Mouse (Mus musculus): ENCODE data around the gene Avpr1a. TPM values are rescaled to one million over a fixed set of nuclear protein-coding genes. Genes with fewer than 3 reads are reported as not detected.
A peak's percentile ranks its signal among the peaks of the same experiment; 100 is the strongest.

Gene Avpr1a
- 1.4 and 1.5 TPM in 2 replicates for polyA plus RNA-seq (2015; fragmentation: Nextera tagmentation; extraction: Ambion mirVana)

GRCm38 (mm10) chr10:122447861-122448716 is at the start of gene Avpr1a:
Gene Avpr1a (plus strand): TSS chr10:122448499.
- Histone ChIP-seq H3K4me3 (peak within 1 kb of the TSS; percentile 46), H3K27ac (replicated peaks) (no peak within 1 kb of the TSS), H3K4me2 (peak within 1 kb of the TSS; percentile 76), H3K36me3 (no peaks in the 10 kb centered on the region), H3K9me3 (no peaks in the 10 kb centered on the region), H3K4me1 (replicated peaks) (peaks cover 19% of the 10 kb centered on the region), H3K27me3 (peaks cover 41% of the 10 kb centered on the region), H3K9ac (peak within 1 kb of the TSS; percentile 60)
- WGBS = 4% methylated on average over 34 of the region's 34 CpGs
- peak; percentile 40 for ATAC-seq (ENCODE audit: low read depth)

DNA sequence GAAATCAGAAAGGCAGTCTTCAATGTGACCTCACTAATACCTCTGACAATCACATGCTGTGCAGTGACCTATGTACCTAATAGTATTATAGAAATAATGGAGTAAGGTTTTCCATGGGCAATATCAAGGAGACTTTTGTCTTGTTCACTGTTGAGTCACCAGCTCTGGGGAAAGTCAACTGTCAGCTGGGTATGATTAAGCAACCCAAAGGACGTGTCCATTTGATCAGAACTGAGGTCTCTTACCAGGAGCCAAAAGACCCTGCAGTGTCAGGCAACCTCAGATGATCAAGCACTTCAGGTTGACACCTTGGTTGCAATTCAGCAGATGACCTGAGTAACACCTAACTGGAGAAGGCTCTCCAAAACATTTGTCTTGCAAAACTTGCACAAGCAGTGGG is 46.0 kb upstream of the Avpr1a start:
- Histone ChIP-seq H3K27ac (replicated peaks) (no peak overlapping the region), H3K36me3 (no peaks in the 10 kb centered on the region), H3K4me3 (no peak overlapping the region), H3K9me3 (no peaks in the 10 kb centered on the region), H3K9ac (no peak overlapping the region), H3K4me1 (replicated peaks) (no peaks in the 10 kb centered on the region), H3K27me3 (no peaks in the 10 kb centered on the region), H3K4me2 (no peak overlapping the region)
- WGBS = 62% methylated on average over 1 of the region's 1 CpGs
- no peak for ATAC-seq (ENCODE audit: low read depth)

- Histone ChIP-seq H3K4me3 (no peak overlapping the region), H3K27ac (replicated peaks) (no peak overlapping the region), H3K4me2 (no peak overlapping the region), H3K27me3 (no peaks in the 10 kb centered on the region), H3K4me1 (replicated peaks) (no peaks in the 10 kb centered on the region), H3K9ac (no peak overlapping the region), H3K36me3 (no peaks in the 10 kb centered on the region), H3K9me3 (no peaks in the 10 kb centered on the region)
- no peak for ATAC-seq (ENCODE audit: low read depth)
- WGBS = 84% methylated on average over 6 of the region's 6 CpGs
Observed at GRCm38 (mm10) chr10:122406333-122406732, 42.0 kb upstream of the Avpr1a start.

DNA sequence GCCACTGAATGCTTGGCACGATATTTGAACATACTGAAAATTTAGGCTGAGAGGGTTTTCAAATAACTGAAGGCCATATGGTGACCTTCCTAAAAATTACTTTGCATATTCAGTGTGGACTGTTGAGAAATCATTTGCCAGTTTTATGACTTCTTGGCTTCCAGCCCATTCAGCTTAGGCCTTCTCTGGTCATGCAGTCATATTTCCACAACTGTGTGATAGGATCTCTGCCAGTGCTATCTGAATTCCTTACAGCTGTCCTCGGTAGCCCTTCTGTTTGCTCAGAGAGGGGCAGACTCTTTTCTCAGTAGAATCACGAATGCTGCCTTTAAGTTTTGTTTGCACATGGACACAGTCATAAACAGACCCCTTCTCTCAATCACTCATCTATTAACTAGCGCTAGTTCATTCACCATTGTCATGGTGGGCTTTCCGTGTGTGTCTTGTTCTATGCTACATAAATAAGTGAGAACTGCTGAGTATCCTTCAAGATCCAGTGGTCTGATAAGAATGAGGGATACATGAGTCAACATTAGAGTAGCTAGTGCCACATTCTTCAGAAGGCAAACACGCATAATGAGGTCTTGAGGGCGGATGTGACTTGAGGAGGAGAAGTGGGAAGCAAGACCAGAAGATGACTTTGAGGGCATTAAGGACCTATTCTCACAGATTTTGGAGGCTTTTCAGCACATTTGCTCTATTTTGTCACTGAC is 39.4 kb upstream of the Avpr1a start:
- no peaks in the 10 kb centered on the region for H3K9me3 ChIP-seq

GRCm38 (mm10) chr10:122410791-122411190 is 37.5 kb upstream of the Avpr1a start:
- H3K4me3 ChIP-seq = no peak overlapping the region
- 12% methylated on average over 2 of the region's 2 CpGs for WGBS
- no peak overlapping the region for H3K9ac ChIP-seq
- H3K36me3 ChIP-seq = no peaks in the 10 kb centered on the region
- no peaks in the 10 kb centered on the region for H3K27me3 ChIP-seq
- H3K27ac ChIP-seq (replicated peaks) = no peak overlapping the region
- no peaks in the 10 kb centered on the region for H3K4me1 ChIP-seq (replicated peaks)
- no peaks in the 10 kb centered on the region for H3K9me3 ChIP-seq
- ATAC-seq (ENCODE audit: low read depth) = no peak
- H3K4me2 ChIP-seq = no peak overlapping the region

More for the DNA sequence above, 39.4 kb upstream of the Avpr1a start:
- WGBS = 83% methylated on average over 7 of the region's 7 CpGs
- no peak for ATAC-seq (ENCODE audit: low read depth)
- Histone ChIP-seq H3K4me2 (no peak overlapping the region), H3K36me3 (no peaks in the 10 kb centered on the region), H3K27me3 (no peaks in the 10 kb centered on the region), H3K27ac (replicated peaks) (no peak overlapping the region), H3K4me1 (replicated peaks) (no peaks in the 10 kb centered on the region), H3K4me3 (no peak overlapping the region), H3K9ac (no peak overlapping the region)

DNA sequence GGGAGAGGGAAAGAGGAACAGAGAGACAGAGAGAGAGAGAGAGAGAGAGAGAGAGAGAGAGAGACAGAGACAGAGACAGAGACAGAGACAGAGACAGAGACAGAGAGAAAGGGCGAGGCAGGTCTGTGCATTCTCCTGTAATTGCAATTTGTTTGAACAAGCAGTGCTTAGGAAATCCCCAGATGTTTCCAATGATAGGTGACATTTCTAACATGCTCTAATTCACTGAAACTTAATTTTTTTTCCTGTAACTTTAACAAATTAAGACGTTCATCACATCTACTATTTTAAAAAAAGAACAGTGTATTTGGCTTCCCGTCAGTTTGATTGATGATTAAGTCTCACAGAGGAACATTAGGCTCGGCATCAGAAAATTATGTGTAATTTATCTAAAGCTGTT is 15.6 kb upstream of the Avpr1a start:
- Histone ChIP-seq H3K27ac (replicated peaks) (no peak overlapping the region), H3K27me3 (no peaks in the 10 kb centered on the region), H3K9me3 (no peaks in the 10 kb centered on the region), H3K36me3 (no peaks in the 10 kb centered on the region), H3K9ac (no peak overlapping the region), H3K4me1 (replicated peaks) (no peaks in the 10 kb centered on the region), H3K4me3 (no peak overlapping the region), H3K4me2 (no peak overlapping the region)
- 66% methylated on average over 4 of the region's 4 CpGs for WGBS
- no peak for ATAC-seq (ENCODE audit: low read depth)

GRCm38 (mm10) chr10:122447275-122447674 is 1.0 kb upstream of the Avpr1a start:
- Histone ChIP-seq H3K4me2 (no peak overlapping the region), H3K9ac (no peak overlapping the region), H3K4me3 (no peak overlapping the region), H3K9me3 (no peaks in the 10 kb centered on the region), H3K4me1 (replicated peaks) (peaks cover 19% of the 10 kb centered on the region), H3K36me3 (no peaks in the 10 kb centered on the region), H3K27me3 (peaks cover 41% of the 10 kb centered on the region), H3K27ac (replicated peaks) (no peak overlapping the region)
- ATAC-seq (ENCODE audit: low read depth) = no peak
- WGBS = 25% methylated on average over 6 of the region's 10 CpGs

GRCm38 (mm10) chr10:122448717-122449611 is 665 bp downstream of the Avpr1a start:
- H3K9me3 ChIP-seq = no peaks in the 10 kb centered on the region
- H3K27ac ChIP-seq (replicated peaks) = no peak overlapping the region
- peaks cover 41% of the 10 kb centered on the region for H3K27me3 ChIP-seq
- no peaks in the 10 kb centered on the region for H3K36me3 ChIP-seq
- H3K4me1 ChIP-seq (replicated peaks) = peaks cover 19% of the 10 kb centered on the region
- peak; percentile 82 for ATAC-seq (ENCODE audit: low read depth)
- peak overlapping the region; percentile 60 for H3K9ac ChIP-seq
- H3K4me3 ChIP-seq = peak overlapping the region; percentile 46
- H3K4me2 ChIP-seq = peak overlapping the region; percentile 76
- 2% methylated on average over 70 of the region's 70 CpGs for WGBS

- Histone ChIP-seq H3K4me1 (replicated peaks) (peaks cover 19% of the 10 kb centered on the region), H3K4me3 (peak overlapping the region; percentile 46), H3K27me3 (peaks cover 41% of the 10 kb centered on the region), H3K36me3 (no peaks in the 10 kb centered on the region), H3K9me3 (no peaks in the 10 kb centered on the region), H3K9ac (no peak overlapping the region; the same call in 1 of the 2 replicates), H3K27ac (replicated peaks) (no peak overlapping the region), H3K4me2 (peak overlapping the region; percentile 76; the same call in 1 of the 2 replicates)
- ATAC-seq (ENCODE audit: low read depth) = no peak
Observed at GRCm38 (mm10) chr10:122449856-122450255, 1.6 kb downstream of the Avpr1a start.

- 74% methylated on average over 3 of the region's 3 CpGs for WGBS
- Histone ChIP-seq H3K4me2 (no peak overlapping the region), H3K4me3 (no peak overlapping the region)
Observed at GRCm38 (mm10) chr10:122453466-122453865, 5.2 kb downstream of the Avpr1a start.

GRCm38 (mm10) chr10:122455793-122456192 is 7.5 kb downstream of the Avpr1a start:
- ATAC-seq (ENCODE audit: low read depth) = no peak
- Histone ChIP-seq H3K27me3 (peaks cover 4% of the 10 kb centered on the region), H3K4me3 (no peak overlapping the region), H3K9ac (no peak overlapping the region), H3K36me3 (no peaks in the 10 kb centered on the region), H3K9me3 (no peaks in the 10 kb centered on the region), H3K4me1 (replicated peaks) (no peaks in the 10 kb centered on the region), H3K27ac (replicated peaks) (no peak overlapping the region), H3K4me2 (no peak overlapping the region)
- WGBS = 91% methylated on average over 11 of the region's 11 CpGs

More at GRCm38 (mm10) chr10:122453466-122453865, 5.2 kb downstream of the Avpr1a start:
- no peak overlapping the region for H3K27ac ChIP-seq (replicated peaks)
- H3K9ac ChIP-seq = no peak overlapping the region
- no peaks in the 10 kb centered on the region for H3K36me3 ChIP-seq
- H3K4me1 ChIP-seq (replicated peaks) = peaks cover 12% of the 10 kb centered on the region
- no peak for ATAC-seq (ENCODE audit: low read depth)
- no peaks in the 10 kb centered on the region for H3K9me3 ChIP-seq
- peaks cover 24% of the 10 kb centered on the region for H3K27me3 ChIP-seq
